Mouse (Mus musculus): ENCODE data around the gene Ep400.

Gene Ep400

DNA sequence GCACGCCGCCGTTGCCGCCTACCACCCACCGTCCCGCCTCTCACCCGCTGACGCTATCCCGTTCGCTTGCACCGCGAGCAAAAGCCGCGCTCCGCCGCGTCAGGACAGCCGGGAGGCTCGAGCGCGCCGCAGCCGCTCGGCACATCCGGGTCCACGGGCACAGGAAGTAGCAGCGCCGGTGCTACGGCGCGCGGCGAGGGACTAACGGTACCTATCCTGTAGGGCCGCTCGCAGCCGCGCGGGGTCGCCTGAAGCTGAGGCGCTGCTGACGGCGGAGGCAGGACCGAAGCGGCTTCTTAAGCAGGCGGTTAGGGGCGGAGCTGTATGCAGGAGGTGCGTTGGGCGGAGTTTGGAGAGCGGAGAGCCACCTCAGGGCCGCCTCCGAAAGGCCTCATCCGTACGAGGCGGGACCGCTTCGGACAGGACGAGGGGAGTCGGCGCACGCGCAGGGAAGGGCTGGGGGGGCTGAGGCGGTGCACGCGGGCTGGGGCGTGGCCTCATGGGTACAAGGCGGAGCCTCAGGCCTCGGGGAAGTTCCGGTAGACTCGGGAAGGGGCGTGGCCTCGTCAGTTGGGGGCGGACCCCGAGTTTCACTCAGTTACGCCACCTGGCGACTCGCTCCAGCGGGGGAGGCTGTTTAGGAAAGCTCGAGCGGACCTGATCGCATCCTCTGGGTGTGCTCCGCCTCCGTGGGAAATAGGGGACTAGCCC lies at the start of gene Ep400:
TSS of gene Ep400 (minus strand) at position 270 of the 711 bp plus-strand sequence.
- peak; percentile 99 for DNase-seq (ENCODE audit: low spot score)

- DNase-seq (ENCODE audit: low spot score) = peak; percentile 99
Observed at GRCm38 (mm10) chr5:110809667-110810325, 39.3 kb upstream of the Ep400 start, which contains the start of gene Ulk1. Gene Ulk1 (minus strand): TSS chr5:110810097.

DNA sequence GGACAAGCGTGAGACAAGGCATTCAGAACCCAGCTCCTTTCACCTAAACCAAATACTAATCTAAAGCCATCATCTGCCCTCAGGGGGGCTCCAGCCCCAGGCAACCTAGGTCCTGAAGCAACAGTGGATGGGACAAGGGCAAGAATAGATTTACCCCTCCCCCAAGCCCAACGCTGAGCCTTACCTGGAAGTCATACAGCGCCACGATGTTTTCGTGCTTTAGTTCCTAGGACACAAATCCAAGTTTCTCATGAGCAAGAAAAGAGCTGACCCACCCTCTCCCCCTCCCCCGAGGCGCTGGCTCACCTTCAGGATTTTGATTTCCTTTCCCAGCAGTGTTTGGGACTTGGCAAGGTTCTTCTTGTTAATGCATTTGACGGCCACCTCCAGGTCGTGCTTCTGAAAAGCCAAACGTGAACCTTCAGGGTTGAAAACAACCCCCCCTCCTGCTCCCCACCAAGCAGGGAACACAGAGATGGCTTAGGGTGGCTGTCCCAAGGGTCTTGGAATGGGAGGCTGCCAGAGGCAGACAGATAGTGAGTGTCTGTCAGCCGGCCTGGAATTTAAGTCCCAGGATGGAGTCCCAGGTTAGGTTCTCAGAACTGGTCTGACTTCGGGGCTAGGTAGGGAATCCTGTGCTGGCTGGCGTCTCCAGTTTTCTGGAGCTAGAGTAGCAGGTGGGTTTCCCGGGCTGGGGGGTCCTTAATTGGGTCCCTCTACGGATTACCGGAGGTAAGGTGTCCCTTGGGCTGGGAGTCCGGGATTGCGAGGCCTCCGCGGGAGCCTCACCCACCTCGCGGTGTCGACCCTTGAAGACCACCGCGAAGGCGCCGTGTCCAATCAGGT lies 38.5 kb upstream of the Ep400 start:
- peak; percentile 36 for DNase-seq (ENCODE audit: low spot score)

DNA sequence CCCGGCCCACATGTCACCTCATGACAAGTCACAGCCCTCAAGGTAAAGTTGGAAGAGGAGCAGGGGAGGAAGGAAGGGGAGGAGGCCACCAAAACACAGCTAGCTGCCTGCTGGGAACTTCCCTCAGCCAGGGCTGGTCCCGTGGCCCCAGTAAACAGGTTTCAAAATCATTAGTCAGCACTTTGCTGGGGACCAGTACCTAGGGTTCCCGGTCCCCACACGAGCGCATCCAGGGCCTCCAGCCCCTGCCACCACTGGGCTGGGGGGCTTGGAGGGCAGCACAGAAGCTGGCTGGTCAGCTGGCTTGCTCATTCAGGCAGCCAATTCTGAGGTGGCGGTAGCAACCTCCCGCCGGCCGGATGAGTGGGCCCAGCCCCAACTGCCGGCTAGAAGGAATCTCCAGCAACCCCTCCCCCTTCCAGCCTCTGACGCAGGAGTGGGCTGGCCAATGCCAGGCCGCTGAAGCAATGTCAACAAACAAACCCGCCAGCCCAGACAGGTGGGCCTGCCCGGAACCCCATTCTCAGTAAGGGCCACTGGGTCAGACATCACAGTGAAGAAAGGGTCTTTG lies 37.6 kb upstream of the Ep400 start:
- DNase-seq (ENCODE audit: low spot score) = peak; percentile 90

- DNase-seq (ENCODE audit: low spot score) = no peak
Observed at GRCm38 (mm10) chr5:110807453-110807852, 36.9 kb upstream of the Ep400 start.

GRCm38 (mm10) chr5:110806676-110807075 lies 36.2 kb upstream of the Ep400 start:
- DNase-seq (ENCODE audit: low spot score) = no peak

DNA sequence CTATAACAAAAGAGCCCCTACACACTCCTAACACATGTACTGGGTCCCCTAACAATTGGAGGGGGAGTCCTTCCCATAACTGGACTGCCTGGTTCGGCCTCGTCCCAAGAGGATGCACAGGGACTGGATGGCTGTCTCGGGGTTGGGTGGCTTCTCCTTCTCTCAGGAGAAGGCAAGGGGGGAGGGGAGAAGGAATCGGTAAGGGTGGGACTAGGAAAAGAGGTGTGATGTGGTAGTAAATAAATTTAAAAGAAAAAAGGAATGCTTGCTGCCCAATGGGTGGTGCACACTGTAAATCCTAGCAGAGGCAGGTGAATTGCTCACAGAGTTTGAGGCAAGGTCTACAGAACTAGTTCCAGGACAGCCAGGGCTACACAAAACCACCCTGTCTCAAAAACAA lies 35.6 kb upstream of the Ep400 start:
- DNase-seq (ENCODE audit: low spot score) = no peak

- no peak for DNase-seq (ENCODE audit: low spot score)
Observed at GRCm38 (mm10) chr5:110804012-110804743, 33.7 kb upstream of the Ep400 start.

- DNase-seq (ENCODE audit: low spot score) = no peak
Observed at GRCm38 (mm10) chr5:110802809-110803208, 32.3 kb upstream of the Ep400 start.

DNA sequence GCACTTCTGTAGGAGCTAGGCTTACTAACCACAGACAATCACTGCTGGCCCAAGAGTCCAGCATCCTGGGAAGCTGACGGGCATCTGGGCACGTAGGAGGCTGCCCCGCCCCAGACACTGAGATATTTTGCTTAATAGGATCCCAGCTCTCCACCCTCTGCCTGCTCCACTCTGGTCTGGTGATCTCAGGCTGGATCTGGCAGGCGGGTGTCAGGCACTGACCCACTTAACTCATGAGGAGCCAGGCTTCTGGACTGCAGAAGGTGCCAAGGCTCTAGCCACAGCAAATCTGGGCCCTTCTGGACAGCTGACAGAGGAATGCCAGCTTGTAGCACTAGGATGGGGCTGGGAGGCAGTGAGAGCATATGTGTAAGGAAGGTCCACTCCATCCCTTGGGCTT lies 31.7 kb upstream of the Ep400 start:
- no peak for DNase-seq (ENCODE audit: low spot score)

DNA sequence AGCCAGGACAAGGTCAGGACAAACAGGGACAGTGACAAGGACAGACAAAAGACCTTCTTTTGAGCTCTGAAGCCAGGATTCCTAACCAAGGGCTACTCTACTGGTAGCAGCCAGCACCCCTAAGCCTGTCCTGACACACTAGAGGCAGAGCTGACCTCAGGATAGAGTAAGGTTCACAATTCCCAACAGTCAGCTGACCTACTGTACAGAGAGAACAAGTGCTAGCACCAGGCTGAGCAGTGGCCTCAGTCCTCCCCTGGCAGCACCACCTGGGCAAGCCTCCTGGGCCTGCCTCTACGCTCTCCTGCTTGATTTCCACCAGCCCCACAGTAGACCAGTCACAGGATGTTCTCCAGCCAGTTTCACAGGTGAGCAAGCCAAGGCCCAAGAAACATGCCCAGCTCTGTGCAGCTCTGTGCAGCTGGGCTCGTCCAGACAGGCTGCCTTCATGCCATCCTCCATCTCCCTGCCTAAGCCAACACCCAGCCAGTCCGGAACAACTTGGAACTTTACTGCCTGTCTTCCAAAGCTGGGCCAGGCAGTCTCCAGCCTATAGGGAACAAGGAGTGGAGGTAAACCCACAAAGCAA lies 30.6 kb upstream of the Ep400 start:
- DNase-seq (ENCODE audit: low spot score) = no peak

DNA sequence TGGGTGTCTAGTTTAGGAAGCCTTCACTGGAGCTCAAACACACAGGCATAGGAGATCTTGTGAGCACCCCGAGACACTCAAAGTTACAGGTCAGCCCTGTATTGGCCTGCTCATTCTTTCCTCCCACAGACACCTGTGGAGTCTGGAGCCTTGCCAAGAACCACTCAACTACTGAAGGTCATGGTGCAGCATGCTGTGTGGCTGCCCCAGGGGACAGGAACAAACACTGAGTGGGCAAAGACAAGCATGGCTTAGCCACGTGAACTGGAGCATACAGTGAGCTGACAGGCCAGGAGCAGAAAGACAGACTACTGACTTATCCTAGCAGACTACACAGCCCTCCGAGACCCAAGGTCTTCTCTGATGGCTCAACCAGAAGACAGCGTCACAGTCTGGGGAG lies 27.2 kb upstream of the Ep400 start:
- no peak for DNase-seq (ENCODE audit: low spot score)

DNA sequence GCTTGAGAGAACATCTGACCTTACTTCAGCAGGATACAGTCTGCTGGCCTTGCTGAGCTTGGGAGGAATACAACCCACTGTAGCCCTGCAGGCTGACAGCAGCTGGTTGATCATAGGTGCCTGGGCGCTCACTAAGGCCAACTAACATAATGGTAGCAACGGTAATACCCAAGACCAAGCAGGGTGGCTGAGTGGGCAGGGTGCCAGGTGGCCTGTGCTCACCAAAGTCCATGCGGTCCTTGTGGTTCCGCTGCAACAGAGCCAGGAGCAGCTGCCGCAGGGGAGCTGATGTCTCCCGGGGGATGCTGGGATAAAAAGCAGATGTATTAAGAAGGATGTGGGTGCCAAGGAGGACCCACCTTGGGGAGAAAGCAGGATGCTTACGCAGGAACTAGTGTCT lies 23.8 kb upstream of the Ep400 start:
- no peak for DNase-seq (ENCODE audit: low spot score)

GRCm38 (mm10) chr5:110788684-110789083 lies 18.2 kb upstream of the Ep400 start:
- peak; percentile 31 for DNase-seq (ENCODE audit: low spot score)

GRCm38 (mm10) chr5:110786081-110786835 lies 15.7 kb upstream of the Ep400 start:
- no peak for DNase-seq (ENCODE audit: low spot score)

DNA sequence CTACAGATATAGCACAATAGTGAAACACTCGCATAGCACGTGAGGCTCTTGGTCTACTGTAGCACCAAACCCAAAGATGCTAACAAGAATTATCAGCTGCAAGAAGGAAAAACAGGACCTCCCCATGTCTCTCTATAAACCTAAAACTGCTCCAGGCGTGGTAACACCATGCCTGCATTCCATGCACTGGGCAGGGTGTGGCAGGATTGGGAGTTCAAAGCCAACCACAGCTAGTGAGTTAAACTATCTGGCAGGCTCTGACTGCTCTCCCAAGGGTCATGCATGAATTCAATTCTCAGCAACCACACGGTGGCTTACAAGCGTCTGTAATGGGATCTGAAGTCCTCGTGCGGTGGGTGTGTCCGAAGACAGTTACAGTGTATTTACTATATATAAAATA lies 12.6 kb upstream of the Ep400 start:
- DNase-seq (ENCODE audit: low spot score) = no peak

- DNase-seq (ENCODE audit: low spot score) = no peak
Observed at GRCm38 (mm10) chr5:110781529-110782238, 11.2 kb upstream of the Ep400 start.

DNA sequence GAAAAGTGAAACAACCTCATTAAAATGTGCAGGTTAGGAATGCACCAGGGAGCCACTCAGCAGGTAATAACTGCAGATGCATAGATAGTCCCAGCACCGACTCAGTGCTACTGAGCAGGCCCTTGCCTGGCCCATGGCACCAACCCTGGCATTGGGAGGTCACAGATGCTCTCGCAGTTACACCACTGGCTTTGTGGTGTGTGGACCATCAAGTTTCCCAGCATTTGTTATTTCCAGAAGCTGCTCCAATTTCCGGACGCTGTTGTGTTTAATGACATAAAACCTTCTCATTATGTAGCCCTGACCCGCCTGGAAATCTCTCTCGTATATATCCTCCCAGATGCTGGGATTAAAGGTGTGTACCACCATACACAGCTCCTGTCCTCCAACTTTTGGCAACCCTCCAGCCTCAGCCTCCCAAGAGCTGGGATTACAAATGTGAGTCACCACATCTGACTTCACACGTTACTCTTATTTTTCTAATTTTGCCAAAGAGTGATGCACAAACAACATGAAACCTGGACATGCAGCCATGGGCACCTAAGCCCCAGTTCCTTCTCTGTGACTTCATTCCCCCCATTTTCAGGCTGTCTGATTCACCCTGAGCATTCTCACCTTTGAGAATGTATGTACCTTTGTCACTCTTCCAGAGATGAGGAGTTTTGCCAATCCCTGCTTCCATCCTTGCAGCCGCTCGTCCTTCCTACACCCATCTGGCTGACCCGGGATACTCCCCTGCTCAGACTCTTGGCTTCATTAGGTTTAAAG lies 10.4 kb upstream of the Ep400 start:
- no peak for DNase-seq (ENCODE audit: low spot score)

Data from yolk sac, embryonic 10.5 days (tissue).